Mouse (Mus musculus) cerebellum, adult 2 months (tissue): Measurements from ENCODE around the gene Gm3404. TPM values are rescaled to one million over a fixed set of nuclear protein-coding genes. Genes with fewer than 3 reads are reported as not detected.
"Not testable (repeated sequence)": the region's sequence is repeated elsewhere in the genome, so short reads cannot be mapped to it uniquely, and the experiment has no call there.

ENCODE experiments used
- DNase-seq, 2 experiments: peaks; one replicate each; pipeline ENCODE4 v3.0.0; 2021
- H3K27ac ChIP-seq: fragments of 200-500 bp; 2 replicates; pipeline ENCODE4 v1.5.1; 2012; ENCODE audit warnings: low read length, control low read depth, inconsistent platforms; ENCODE audit not compliant: insufficient read depth
- H3K27me3 ChIP-seq: fragments of 200-500 bp; 2 replicates; pipeline ENCODE4 v1.6.1; 2012; ENCODE audit warnings: inconsistent platforms, mild to moderate bottlenecking, low read length, moderate library complexity; ENCODE audit not compliant: control insufficient read depth, insufficient read depth
- H3K4me1 ChIP-seq: fragments of 200-500 bp; 2 replicates; pipeline ENCODE4 v1.6.1; 2011; ENCODE audit warnings: low read length; ENCODE audit not compliant: control insufficient read depth, insufficient read depth
- H3K4me3 ChIP-seq: fragments of 200-500 bp; replicated peaks from 2 replicates; pipeline ENCODE3; 2011; ENCODE audit warnings: mild to moderate bottlenecking, low read depth, low read length, control low read depth; ENCODE audit not compliant: insufficient read depth
- CTCF ChIP-seq: fragments of 200-500 bp; IDR thresholded peaks from 2 replicates; pipeline ENCODE4 v1.5.1; 2011; ENCODE audit warnings: low read depth, mild to moderate bottlenecking, control low read depth, low read length, moderate library complexity, borderline replicate concordance; ENCODE audit not compliant: insufficient read depth
- POLR2A ChIP-seq: fragments of 200-500 bp; IDR thresholded peaks from 2 replicates; pipeline ENCODE4 v1.6.1; 2011; ENCODE audit warnings: low read length, control low read depth, borderline replicate concordance; ENCODE audit not compliant: insufficient read depth
- WGBS: fragments of 180-500 bp; shearing (Covaris S2); methylation state at CpG from one replicate; pipeline ENCODE4 v1.1.7; 2018; 5-methylcytosine and 5-hydroxymethylcytosine counted together
- polyA plus RNA-seq: library from polyadenylated mRNA; depleted of rRNA; stranded (reverse); fragments of >200 nt; gene quantifications from 2 replicates; pipeline ENCODE4 v1.2.3, GENCODE M21; 2012; rRNA removed

Gene Gm3404
- polyA plus RNA-seq, 1 experiment: not detected

DNA sequence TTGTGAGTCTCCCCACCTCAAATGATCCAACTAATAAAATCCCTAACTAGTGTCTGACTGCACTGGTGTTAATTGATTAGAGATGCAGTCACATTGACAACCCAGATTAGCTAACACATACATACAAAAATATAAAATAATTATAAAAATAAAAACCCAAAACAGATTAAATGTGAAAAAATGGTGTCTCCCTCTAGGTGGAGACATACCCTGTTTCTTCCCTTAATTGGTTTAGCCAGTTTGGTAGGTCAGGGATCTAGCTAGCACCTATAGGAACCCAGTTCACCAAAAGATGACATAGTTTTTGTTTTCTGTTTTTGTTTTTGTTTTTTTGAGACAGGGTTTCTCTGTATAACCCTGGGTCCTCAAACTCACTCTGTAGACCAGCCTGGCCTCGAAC lies 38.7 kb downstream of the Gm3404 start:
- DNase-seq: no peak
- Histone ChIP-seq H3K4me1 (no peaks in the 10 kb centered on the region), H3K27ac (no peak overlapping the region), H3K27me3 (no peaks in the 10 kb centered on the region), H3K4me3 (no peak overlapping the region)
- 79% methylated on average over 1 of the region's 1 CpGs for WGBS
- TF ChIP-seq CTCF: no peak
- TF ChIP-seq POLR2A: no peak

DNA sequence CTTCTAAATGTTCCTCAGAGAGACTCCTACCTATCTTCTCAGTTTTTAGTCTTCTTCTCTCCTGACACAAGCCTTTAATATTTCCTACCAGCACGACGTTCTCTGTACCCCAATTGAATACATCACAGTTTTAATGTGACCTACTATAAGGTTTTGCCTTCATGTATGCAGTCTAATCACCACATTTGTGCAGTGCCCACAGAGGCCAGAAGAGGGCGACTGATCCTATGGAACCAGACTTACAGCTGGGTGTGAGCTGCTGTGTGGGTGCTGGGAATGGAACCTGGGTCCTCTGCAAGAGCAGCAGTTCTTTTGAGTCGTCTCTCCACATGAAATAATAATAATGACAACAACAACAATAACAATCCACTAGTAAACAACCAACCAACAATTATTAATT lies 41.5 kb downstream of the Gm3404 start:
- Histone ChIP-seq H3K27ac (no peak overlapping the region), H3K4me1 (no peaks in the 10 kb centered on the region), H3K27me3 (no peaks in the 10 kb centered on the region), H3K4me3 (no peak overlapping the region)
- WGBS: 65% methylated on average over 4 of the region's 4 CpGs
- no peak for TF ChIP-seq POLR2A
- TF ChIP-seq CTCF: no peak
- DNase-seq: no peak

DNA sequence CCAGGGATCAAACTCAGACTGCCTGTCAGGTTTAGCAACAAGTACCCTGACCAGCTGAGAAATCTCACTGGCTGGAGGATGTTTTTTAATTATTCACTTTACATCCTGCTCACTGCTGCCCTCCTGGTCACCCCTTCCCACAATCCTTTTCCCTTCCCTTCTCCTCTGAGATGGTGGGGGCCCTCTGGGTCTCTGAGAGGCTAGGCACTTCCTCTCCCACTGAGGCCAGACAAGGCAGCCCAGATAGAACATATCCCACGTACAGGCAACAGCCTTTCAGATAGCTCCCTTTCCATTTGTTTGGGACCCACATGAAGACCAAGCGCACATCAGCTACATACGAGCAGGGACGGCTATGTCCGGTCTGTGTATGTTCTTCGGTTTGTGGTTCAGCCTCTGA lies 44.6 kb downstream of the Gm3404 start:
- not testable (repeated sequence) for H3K4me1 ChIP-seq, H3K27ac ChIP-seq, DNase-seq, H3K4me3 ChIP-seq, H3K27me3 ChIP-seq
- WGBS: 91% methylated on average over 6 of the region's 6 CpGs

DNA sequence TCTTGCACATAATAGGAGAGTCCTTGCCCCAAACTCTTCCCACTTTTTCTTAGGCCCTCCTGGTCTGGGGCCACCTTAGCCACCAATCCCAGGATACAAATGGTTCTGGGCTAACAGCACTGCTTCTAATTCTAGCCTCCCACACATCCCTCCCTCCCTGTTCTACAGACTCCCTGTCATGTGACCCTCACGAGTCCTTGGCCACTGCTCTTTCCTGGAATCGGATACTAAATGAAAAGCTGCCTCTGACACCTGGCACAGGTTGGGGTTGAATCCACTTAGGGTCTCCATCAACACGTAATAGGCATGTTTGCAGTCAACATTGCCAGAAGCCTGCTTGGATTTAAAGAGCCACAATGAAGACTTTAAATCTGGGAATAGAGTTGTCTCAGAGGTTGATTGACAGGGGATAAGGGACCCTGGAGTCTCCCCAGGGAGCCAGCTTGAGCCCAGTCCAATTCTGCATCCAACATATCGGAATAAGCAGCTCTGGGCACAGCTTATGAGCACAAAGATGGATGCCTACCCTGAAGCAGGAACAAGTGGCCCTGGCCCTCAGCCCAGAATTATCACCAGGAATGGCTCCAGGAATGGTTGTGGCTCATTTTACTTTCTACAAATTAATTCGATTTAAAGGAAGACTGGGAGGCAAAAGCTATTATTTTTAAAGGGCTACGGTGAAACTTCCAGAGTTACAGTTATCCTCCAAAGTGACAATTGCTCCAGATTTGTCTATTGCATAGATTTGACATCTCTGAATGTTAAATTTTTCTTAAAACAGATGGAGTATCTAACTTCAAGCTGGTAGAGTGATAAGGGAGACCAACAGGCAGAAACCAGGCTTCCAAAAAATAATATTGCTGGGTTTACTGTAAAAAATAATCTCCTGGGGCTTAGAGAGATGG lies 46.5 kb downstream of the Gm3404 start:
- not testable (repeated sequence) for H3K27me3 ChIP-seq, H3K4me3 ChIP-seq, H3K27ac ChIP-seq, H3K4me1 ChIP-seq
- peak; percentile 22 to 38 for DNase-seq
- WGBS: 5% methylated on average over 6 of the region's 6 CpGs

DNA sequence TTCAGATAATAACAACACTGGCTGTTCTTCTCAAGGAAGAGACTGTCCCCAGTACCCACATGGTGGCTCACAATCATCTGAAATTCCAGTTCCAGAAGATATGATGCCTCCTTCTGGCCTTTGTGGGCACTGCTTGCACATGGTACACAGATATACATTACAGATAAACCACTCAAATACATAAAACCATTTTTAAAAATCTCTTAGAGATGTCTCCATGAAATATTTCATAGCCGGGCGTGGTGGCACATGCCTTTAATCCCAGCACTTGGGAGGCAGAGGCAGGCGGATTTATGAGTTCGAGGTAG lies 47.1 kb downstream of the Gm3404 start:
- not testable (repeated sequence) for H3K4me3 ChIP-seq, H3K27ac ChIP-seq, H3K27me3 ChIP-seq, H3K4me1 ChIP-seq, DNase-seq
- 96% methylated on average over 4 of the region's 4 CpGs for WGBS

DNA sequence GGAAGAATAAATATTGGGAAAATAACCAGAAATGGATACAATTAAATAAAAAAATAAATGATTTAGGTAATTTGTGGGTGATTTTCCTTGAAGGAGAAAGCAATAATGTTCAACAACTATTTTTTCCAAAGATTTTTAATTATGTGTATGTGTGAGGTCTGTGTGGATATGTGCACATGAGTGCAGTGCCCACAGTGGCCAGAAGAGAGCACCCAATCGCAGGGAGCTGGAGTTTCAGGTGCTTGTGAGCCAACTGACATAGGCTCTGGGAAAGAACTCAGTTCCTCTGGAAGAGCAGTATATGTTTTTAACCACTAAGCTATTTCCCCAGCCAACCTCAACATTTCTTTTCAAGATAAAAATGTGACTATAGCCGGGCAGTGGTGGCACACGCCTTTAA lies 51.1 kb downstream of the Gm3404 start:
- Histone ChIP-seq H3K4me1 (no peaks in the 10 kb centered on the region), H3K27me3 (no peaks in the 10 kb centered on the region; the same call in 1 of the 2 replicates), H3K4me3 (no peak overlapping the region), H3K27ac (no peak overlapping the region)
- DNase-seq: no peak
- TF ChIP-seq CTCF: no peak
- TF ChIP-seq POLR2A: no peak
- WGBS: 85% methylated on average over 3 of the region's 3 CpGs

Other genes with a start within 250 kb of the Gm3404 start
- 69.2 and 71.4 TPM in 2 replicates for gene Wasf3, start 140.8 kb upstream of the Gm3404 start, polyA plus RNA-seq
- 0.18 and 0.27 TPM in 2 replicates for gene Gm6408, start 43.8 kb upstream of the Gm3404 start, polyA plus RNA-seq
- not detected in 2 replicates for gene Gm6370, start 34.4 kb upstream of the Gm3404 start, polyA plus RNA-seq
- gene 4930449I24Rik, start 23.4 kb upstream of the Gm3404 start, polyA plus RNA-seq: not detected in 2 replicates
- gene Gm3402, start 11.7 kb upstream of the Gm3404 start, polyA plus RNA-seq: not detected in 2 replicates
- gene Gm3409, start 11.8 kb downstream of the Gm3404 start, polyA plus RNA-seq: not detected in 2 replicates
- gene Gm3415, start 30.3 kb downstream of the Gm3404 start, polyA plus RNA-seq: not detected in 2 replicates
- gene Gpr12, start 59.4 kb downstream of the Gm3404 start, polyA plus RNA-seq: 12.1 and 12.7 TPM in 2 replicates